Mouse (Mus musculus) forebrain, embryonic 16.5 days (tissue): Measurements from ENCODE around the gene Nkrf. TPM values are rescaled to one million over a fixed set of nuclear protein-coding genes. Genes with fewer than 3 reads are reported as not detected.
"Not testable (repeated sequence)": the region's sequence is repeated elsewhere in the genome, so short reads cannot be mapped to it uniquely, and the experiment has no call there.

Experiments
- ATAC-seq: fragments of 200-750 bp; cut with Nextera tagmentation; 2 replicates; pipeline ENCODE4 v1.8.0; 2017; ENCODE audit warnings: mild to moderate bottlenecking, moderate library complexity
- H3K27ac ChIP-seq: fragments of 300-500 bp; sonication (generic); 2 replicates; pipeline ENCODE4 v1.5.1; 2014; ENCODE audit warnings: low read length, control low read depth
- H3K27me3 ChIP-seq: fragments of 300-500 bp; sonication (generic); replicated peaks from 2 replicates; pipeline ENCODE4 v1.6.1; 2014; ENCODE audit warnings: low read length; ENCODE audit not compliant: control insufficient read depth, insufficient read depth
- H3K36me3 ChIP-seq: fragments of 300-500 bp; sonication (generic); 2 replicates; pipeline ENCODE4 v1.6.1; 2014; ENCODE audit not compliant: control insufficient read depth, insufficient read depth
- H3K4me1 ChIP-seq: fragments of 300-500 bp; sonication (generic); replicated peaks from 2 replicates; pipeline ENCODE4 v1.6.1; 2014; ENCODE audit warnings: low read length; ENCODE audit not compliant: control insufficient read depth, insufficient read depth
- H3K4me2 ChIP-seq: fragments of 300-500 bp; sonication (generic); 2 replicates; pipeline ENCODE4 v1.6.1; 2014; ENCODE audit warnings: mild to moderate bottlenecking, low read length, control low read depth
- H3K4me3 ChIP-seq: fragments of 300-500 bp; sonication (generic); replicated peaks from 2 replicates; pipeline ENCODE4 v1.5.1; 2014; ENCODE audit warnings: mild to moderate bottlenecking, low read length, control low read depth
- H3K9ac ChIP-seq: fragments of 300-500 bp; sonication (generic); replicated peaks from 2 replicates; pipeline ENCODE4 v1.6.1; 2014; ENCODE audit warnings: low read depth, low read length, control low read depth
- H3K9me3 ChIP-seq: fragments of 300-500 bp; sonication (generic); 2 replicates; pipeline ENCODE4 v1.6.1; 2016; ENCODE audit warnings: low read length; ENCODE audit not compliant: control insufficient read depth
- WGBS: fragments of 180-500 bp; shearing (Covaris S2); extraction: QIAGEN DNeasy Blood & Tissue Kit; methylation state at CpG from one replicate; pipeline ENCODE4 v1.1.7; 2014; 5-methylcytosine and 5-hydroxymethylcytosine counted together
- polyA plus RNA-seq: library from polyadenylated mRNA; unstranded; fragments of >200 nt; fragmentation: Nextera tagmentation; extraction: Ambion mirVana; gene quantifications from 2 replicates; pipeline ENCODE4 v1.2.1, GENCODE M21; 2015

Nkrf gene
- polyA plus RNA-seq, 1 experiment from 2014 or later: 13.9 TPM

GRCm38 (mm10) chrX:36911343-36911742 lies 8.6 kb upstream of the Nkrf start:
- H3K27ac ChIP-seq: no peak overlapping the region
- H3K4me1 ChIP-seq: no peaks in the 10 kb centered on the region
- no peak overlapping the region for H3K4me3 ChIP-seq
- no peak overlapping the region for H3K9ac ChIP-seq
- H3K4me2 ChIP-seq: no peak overlapping the region
- no peaks in the 10 kb centered on the region for H3K27me3 ChIP-seq
- H3K36me3 ChIP-seq: no peaks in the 10 kb centered on the region
- no peaks in the 10 kb centered on the region for H3K9me3 ChIP-seq
- 41% methylated on average over 12 of the region's 12 CpGs for WGBS
- no peak for ATAC-seq

- no peak for ATAC-seq
- Histone ChIP-seq H3K27ac (no peak overlapping the region), H3K27me3 (no peaks in the 10 kb centered on the region), H3K9me3 (no peaks in the 10 kb centered on the region), H3K4me3 (no peak overlapping the region), H3K36me3 (no peaks in the 10 kb centered on the region), H3K9ac (no peak overlapping the region), H3K4me1 (no peaks in the 10 kb centered on the region), H3K4me2 (no peak overlapping the region)
- 40% methylated on average over 5 of the region's 5 CpGs for WGBS
These were observed 3.8 kb upstream of the Nkrf start for GRCm38 (mm10) chrX:36906539-36906938.

GRCm38 (mm10) chrX:36903115-36903768 lies 543 bp upstream of the Nkrf start:
- Histone ChIP-seq H3K9ac (peak overlapping the region; percentile 69), H3K27ac (peak overlapping the region; percentile 80), H3K9me3 (no peaks in the 10 kb centered on the region), H3K4me3 (peak overlapping the region; percentile 63), H3K4me2 (peak overlapping the region; percentile 58), H3K36me3 (no peaks in the 10 kb centered on the region), H3K27me3 (no peaks in the 10 kb centered on the region), H3K4me1 (no peaks in the 10 kb centered on the region)
- WGBS: 12% methylated on average over 31 of the region's 32 CpGs
- ATAC-seq: peak; percentile 95

- no peak for ATAC-seq
- peak overlapping the region; percentile 69 for H3K9ac ChIP-seq
- H3K4me1 ChIP-seq: no peaks in the 10 kb centered on the region
- 21% methylated on average over 3 of the region's 3 CpGs for WGBS
- no peaks in the 10 kb centered on the region for H3K36me3 ChIP-seq
- no peaks in the 10 kb centered on the region for H3K27me3 ChIP-seq
- H3K4me2 ChIP-seq: peak overlapping the region; percentile 46
- H3K27ac ChIP-seq: peak overlapping the region; percentile 80; the same call in 1 of the 2 replicates
- peak overlapping the region; percentile 63 for H3K4me3 ChIP-seq
- H3K9me3 ChIP-seq: no peaks in the 10 kb centered on the region
These were observed 1.0 kb downstream of the Nkrf start for GRCm38 (mm10) chrX:36901655-36902054.

- H3K27ac ChIP-seq, H3K9ac ChIP-seq, H3K9me3 ChIP-seq, H3K4me2 ChIP-seq, H3K4me3 ChIP-seq, H3K4me1 ChIP-seq, H3K36me3 ChIP-seq, H3K27me3 ChIP-seq, ATAC-seq: not testable (repeated sequence)
- 22% methylated on average over 1 of the region's 1 CpGs for WGBS
These were observed 3.8 kb downstream of the Nkrf start for GRCm38 (mm10) chrX:36898931-36899330.

- no peaks in the 10 kb centered on the region for H3K27me3 ChIP-seq
- ATAC-seq: no peak
- WGBS: 81% methylated on average over 1 of the region's 1 CpGs
These were observed 18.0 kb downstream of the Nkrf start for GRCm38 (mm10) chrX:36884719-36885118.

GRCm38 (mm10) chrX:36874704-36875128 lies 28.0 kb downstream of the Nkrf start:
- peak; percentile 60 for ATAC-seq
- peak overlapping the region; percentile 51 for H3K27ac ChIP-seq
- H3K4me3 ChIP-seq: peak overlapping the region; percentile 71
- H3K27me3 ChIP-seq: no peaks in the 10 kb centered on the region
- peaks cover 5% of the 10 kb centered on the region for H3K4me1 ChIP-seq
- H3K4me2 ChIP-seq: peak overlapping the region; percentile 58
- peak overlapping the region; percentile 69 for H3K9ac ChIP-seq
- H3K9me3 ChIP-seq: no peaks in the 10 kb centered on the region; the same call in 1 of the 2 replicates
- WGBS: 12% methylated on average over 33 of the region's 36 CpGs
- H3K36me3 ChIP-seq: no peaks in the 10 kb centered on the region

More at GRCm38 (mm10) chrX:36884719-36885118, 18.0 kb downstream of the Nkrf start:
- H3K9me3 ChIP-seq: no peaks in the 10 kb centered on the region; the same call in 1 of the 2 replicates
- H3K4me2 ChIP-seq: no peak overlapping the region
- H3K9ac ChIP-seq: no peak overlapping the region
- H3K4me3 ChIP-seq: no peak overlapping the region
- H3K4me1 ChIP-seq: no peaks in the 10 kb centered on the region
- no peak overlapping the region for H3K27ac ChIP-seq
- H3K36me3 ChIP-seq: peaks cover 4% of the 10 kb centered on the region; the same call in 1 of the 2 replicates

GRCm38 (mm10) chrX:36874178-36874696 lies 28.5 kb downstream of the Nkrf start:
- peaks cover 5% of the 10 kb centered on the region for H3K4me1 ChIP-seq
- no peaks in the 10 kb centered on the region for H3K27me3 ChIP-seq
- peak; percentile 97 for ATAC-seq
- peak overlapping the region; percentile 71 for H3K4me3 ChIP-seq
- H3K4me2 ChIP-seq: peak overlapping the region; percentile 58
- H3K36me3 ChIP-seq: no peaks in the 10 kb centered on the region
- peak overlapping the region; percentile 69 for H3K9ac ChIP-seq
- no peaks in the 10 kb centered on the region; the same call in 1 of the 2 replicates for H3K9me3 ChIP-seq
- 25% methylated on average over 48 of the region's 57 CpGs for WGBS
- H3K27ac ChIP-seq: peak overlapping the region; percentile 51

- peak within 1 kb of the TSS; percentile 71 for H3K4me3 ChIP-seq
- H3K9me3 ChIP-seq: no peaks in the 10 kb centered on the region; the same call in 1 of the 2 replicates
- H3K36me3 ChIP-seq: no peaks in the 10 kb centered on the region
- 26% methylated on average over 8 of the region's 8 CpGs for WGBS
- H3K4me2 ChIP-seq: peak within 1 kb of the TSS; percentile 58
- H3K27me3 ChIP-seq: no peaks in the 10 kb centered on the region
- peaks cover 5% of the 10 kb centered on the region for H3K4me1 ChIP-seq
- H3K27ac ChIP-seq: peak within 1 kb of the TSS; percentile 51
- H3K9ac ChIP-seq: peak within 1 kb of the TSS; percentile 69
- ATAC-seq: peak; percentile 6; the same call in 1 of the 2 replicates
These were observed 28.9 kb downstream of the Nkrf start, which contains the start of the genes Ube2a and C330007P06Rik for GRCm38 (mm10) chrX:36873765-36874164. TSS of gene Ube2a (plus strand) at chrX:36873900. TSS of gene C330007P06Rik (minus strand) at chrX:36874111.
